Mouse (Mus musculus): ENCODE measurements around the gene Myo6. TPM values are rescaled to one million over a fixed set of nuclear protein-coding genes. Genes with fewer than 3 reads are reported as not detected.
"Not testable (repeated sequence)": the region's sequence is repeated elsewhere in the genome, so short reads cannot be mapped to it uniquely, and the experiment has no call there.

Myo6 gene
- total RNA-seq, 2 experiments from 2014 or later = 0.51 to 1.3 TPM

- no peak for ATAC-seq (ENCODE audit: poor library complexity, severe bottlenecking)
Observed at GRCm38 (mm10) chr9:80284539-80285174, 119.8 kb downstream of the Myo6 start.

DNA sequence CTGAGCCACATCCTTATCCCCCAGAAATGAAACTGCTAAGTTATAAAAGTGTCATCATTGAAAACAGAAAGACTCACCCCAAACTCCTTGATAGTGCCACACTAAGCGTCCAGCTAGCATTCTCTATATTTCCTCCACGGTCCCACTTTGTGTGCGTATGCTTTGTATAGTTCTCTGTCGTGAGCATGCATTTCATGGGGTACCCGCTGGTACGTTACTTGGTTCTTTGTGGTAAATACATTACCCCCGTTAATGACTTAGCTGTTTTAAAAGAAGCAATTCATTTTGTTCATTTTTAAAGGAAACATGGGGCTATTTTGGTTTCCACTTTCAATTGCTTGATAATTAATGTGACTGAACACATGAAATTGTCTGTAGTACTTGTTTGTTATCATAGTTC is 122.0 kb downstream of the Myo6 start:
- no peak for ATAC-seq (ENCODE audit: poor library complexity, severe bottlenecking)

DNA sequence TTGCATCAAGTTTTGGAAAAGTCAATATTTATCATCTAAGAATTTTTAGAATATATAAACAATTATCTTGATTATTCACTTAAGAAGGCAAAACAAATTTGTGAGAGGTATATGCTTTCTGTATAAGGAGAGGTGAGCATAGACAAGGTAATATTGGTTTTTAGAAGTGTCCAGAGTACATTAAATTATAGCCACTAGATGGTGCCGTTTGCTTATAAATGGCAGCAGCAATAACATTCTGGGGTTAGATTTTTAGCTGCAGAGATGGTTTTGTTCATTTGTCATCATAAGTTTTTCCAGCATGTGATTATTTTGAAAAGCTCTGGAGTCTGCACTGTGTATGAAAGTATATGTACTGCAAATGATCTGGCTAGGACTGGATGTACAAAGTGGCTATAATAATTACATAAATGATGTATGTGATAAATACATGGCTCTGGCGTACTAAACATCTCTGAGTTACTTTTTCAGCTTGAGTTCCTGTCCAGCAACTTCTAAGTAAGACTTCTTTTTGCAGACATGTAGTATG is 128.3 kb downstream of the Myo6 start:
- peak; percentile 47 for ATAC-seq (ENCODE audit: poor library complexity, severe bottlenecking)

GRCm38 (mm10) chr9:80296086-80296485 is 131.3 kb downstream of the Myo6 start:
- ATAC-seq (ENCODE audit: poor library complexity, severe bottlenecking) = no peak

GRCm38 (mm10) chr9:80299031-80299430 is 134.2 kb downstream of the Myo6 start:
- no peak for ATAC-seq (ENCODE audit: poor library complexity, severe bottlenecking)

GRCm38 (mm10) chr9:80303518-80303917 is 138.7 kb downstream of the Myo6 start:
- ATAC-seq (ENCODE audit: poor library complexity, severe bottlenecking) = no peak

- ATAC-seq (ENCODE audit: poor library complexity, severe bottlenecking) = no peak
Observed at GRCm38 (mm10) chr9:80306390-80306789, 141.6 kb downstream of the Myo6 start.

- no peak for ATAC-seq (ENCODE audit: poor library complexity, severe bottlenecking)
Observed at GRCm38 (mm10) chr9:80306853-80307252, 142.0 kb downstream of the Myo6 start.

DNA sequence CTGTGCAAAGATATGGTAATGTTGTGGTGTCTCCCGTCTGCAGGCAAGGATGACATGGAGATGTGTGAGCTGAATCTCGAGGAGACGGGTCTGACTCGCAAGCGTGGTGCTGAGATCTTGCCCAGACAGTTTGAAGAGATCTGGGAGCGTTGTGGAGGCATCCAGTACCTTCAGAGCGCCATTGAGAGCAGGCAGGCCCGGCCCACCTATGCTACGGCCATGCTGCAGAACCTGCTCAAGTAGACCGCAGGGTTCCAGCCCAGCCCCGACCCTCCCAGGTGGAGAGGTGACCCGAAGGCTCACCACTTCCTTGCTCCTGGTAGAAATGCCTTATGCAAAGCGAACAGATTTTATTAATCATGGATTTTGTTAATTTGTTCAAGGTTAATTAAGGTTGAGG is 142.8 kb downstream of the Myo6 start:
- no peak for ATAC-seq (ENCODE audit: poor library complexity, severe bottlenecking)

- ATAC-seq (ENCODE audit: poor library complexity, severe bottlenecking) = no peak
Observed at GRCm38 (mm10) chr9:80313610-80314009, 148.8 kb downstream of the Myo6 start.

DNA sequence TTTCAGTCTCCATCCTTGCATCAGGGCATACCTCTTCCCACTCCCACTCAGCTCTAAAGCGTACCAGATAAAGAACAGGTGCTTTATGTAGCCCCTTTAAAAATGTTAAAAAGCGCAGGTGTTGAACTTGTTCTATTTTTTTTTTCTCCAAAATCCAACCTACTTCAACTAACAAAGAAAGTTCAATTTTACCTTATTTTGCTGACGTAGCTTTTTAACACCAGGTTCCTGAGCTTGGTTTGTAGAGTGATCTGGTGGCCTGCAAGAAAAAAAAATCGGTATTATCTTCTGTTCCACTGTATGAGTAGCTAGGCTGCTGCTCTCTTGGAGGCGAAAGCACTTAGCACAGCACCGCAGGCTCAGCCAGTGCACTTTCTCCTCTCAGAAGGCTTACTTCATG is 151.1 kb downstream of the Myo6 start:
- no peak for ATAC-seq (ENCODE audit: poor library complexity, severe bottlenecking)

- ATAC-seq (ENCODE audit: poor library complexity, severe bottlenecking) = peak; percentile 82
Observed at GRCm38 (mm10) chr9:80318027-80318426, 153.2 kb downstream of the Myo6 start.

GRCm38 (mm10) chr9:80321051-80321887 is 156.4 kb downstream of the Myo6 start:
- ATAC-seq (ENCODE audit: poor library complexity, severe bottlenecking) = not testable (repeated sequence)

- ATAC-seq (ENCODE audit: poor library complexity, severe bottlenecking) = peak; percentile 74
Observed at GRCm38 (mm10) chr9:80332153-80332552, 167.3 kb downstream of the Myo6 start.

- no peak for ATAC-seq (ENCODE audit: poor library complexity, severe bottlenecking)
Observed at GRCm38 (mm10) chr9:80333466-80333865, 168.6 kb downstream of the Myo6 start.

GRCm38 (mm10) chr9:80333998-80334605 is 169.3 kb downstream of the Myo6 start:
- ATAC-seq (ENCODE audit: poor library complexity, severe bottlenecking) = no peak

DNA sequence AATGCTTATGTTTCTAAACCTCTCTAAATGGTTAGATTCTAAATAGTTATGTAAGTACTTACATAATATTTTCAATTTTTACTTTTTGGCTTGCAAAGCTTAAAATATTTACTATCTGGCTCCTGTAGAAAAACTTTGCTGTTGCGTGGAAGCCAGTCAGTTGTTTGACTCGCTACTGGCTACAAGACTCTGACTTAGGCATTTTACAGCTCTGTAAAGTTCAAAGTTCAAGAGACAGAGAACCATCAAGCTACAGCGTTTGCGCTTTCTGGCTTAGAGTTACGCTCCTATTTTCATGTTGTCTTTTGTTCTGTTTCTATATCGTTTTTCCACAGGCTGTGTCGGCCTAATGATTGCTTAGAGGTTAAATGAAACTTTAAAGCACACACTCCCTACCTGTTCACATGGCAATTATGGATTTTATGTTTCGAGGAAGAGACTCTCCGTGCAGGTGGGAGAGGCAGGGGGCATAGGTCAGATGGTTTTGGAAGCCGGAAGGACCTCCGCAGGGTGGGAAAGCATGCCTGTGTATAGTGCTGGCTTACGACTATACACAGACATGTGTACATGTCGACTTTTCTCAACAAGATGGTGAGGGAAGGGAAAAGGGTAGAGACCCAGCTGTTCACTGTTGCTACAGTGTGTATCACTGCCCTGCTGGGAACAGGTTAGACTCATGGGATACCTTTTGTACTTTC is 171.0 kb downstream of the Myo6 start:
- no peak for ATAC-seq (ENCODE audit: poor library complexity, severe bottlenecking)

- ATAC-seq (ENCODE audit: poor library complexity, severe bottlenecking) = no peak
Observed at GRCm38 (mm10) chr9:80338026-80338425, 173.2 kb downstream of the Myo6 start.

DNA sequence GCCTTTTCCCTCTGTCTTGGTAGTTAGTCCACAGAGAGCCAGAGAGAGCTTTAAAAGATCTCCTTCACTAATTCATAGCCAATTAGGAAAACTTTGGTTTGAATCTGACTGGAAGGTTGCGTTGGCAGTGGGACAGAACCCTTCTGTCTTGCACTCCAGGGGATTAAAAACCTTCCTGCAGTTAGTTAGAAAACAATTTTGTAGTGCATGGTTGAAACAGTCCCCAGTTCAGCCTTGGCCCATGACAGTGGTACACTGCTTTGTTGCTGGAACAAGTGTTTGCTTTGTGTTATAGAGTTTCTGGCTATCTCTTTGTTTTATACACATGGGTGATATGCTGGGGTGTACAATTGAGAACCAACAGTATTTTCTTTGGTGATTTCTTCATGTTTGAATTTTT is 176.1 kb downstream of the Myo6 start:
- no peak for ATAC-seq (ENCODE audit: poor library complexity, severe bottlenecking)

DNA sequence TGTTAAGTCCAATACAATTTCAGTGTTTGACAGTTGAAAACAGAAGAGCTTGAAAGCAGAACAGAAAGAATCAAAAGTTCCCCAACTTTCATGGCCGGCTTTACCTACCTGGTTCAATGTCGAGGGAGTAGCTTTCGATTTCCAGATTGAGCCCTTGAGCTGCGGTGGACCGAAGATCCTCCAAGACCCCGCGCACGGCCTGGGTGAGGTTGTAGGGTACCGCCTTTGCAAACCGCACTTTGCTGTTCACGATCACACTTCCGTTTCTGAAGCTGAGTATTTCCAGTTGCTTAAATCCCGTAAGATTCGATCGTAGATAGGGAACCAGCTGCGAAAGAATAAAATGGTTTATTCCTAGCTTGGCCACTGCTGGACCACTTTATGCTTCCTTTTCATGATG is 176.9 kb downstream of the Myo6 start:
- peak; percentile 39 for ATAC-seq (ENCODE audit: poor library complexity, severe bottlenecking)

GRCm38 (mm10) chr9:80342520-80342919 is 177.7 kb downstream of the Myo6 start:
- ATAC-seq (ENCODE audit: poor library complexity, severe bottlenecking) = no peak

Measured in megakaryocyte, adult 5-6 weeks (primary cell).